ENCODE assay signal across 8 mouse cellular contexts in the genomic region with DNA sequence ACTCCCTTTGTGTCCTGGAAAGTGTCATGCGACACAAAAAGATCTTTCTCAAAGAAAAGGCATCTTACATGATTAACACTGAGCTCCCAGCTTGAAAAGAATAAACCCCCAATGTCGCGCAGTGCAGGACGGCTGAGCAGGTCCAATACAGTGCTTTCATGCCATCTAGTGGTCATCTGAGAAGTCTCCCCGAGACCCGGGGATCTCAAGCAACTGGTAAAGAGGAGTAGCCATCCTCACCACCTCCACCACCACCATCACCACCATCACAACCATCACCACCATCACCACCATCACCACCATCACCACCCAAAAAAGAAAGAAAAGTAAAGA.
DNase-seq lines count a peak whose midpoint lies in the region; ATAC-seq and TF ChIP-seq lines count a peak whose summit lies in the region.

No protein-coding gene starts in this region.

- H3K4me1 ChIP-seq in embryonic facial prominence, embryonic 11.5 days (ENCODE audit: control insufficient read depth, insufficient read depth, low read length): no peaks in the 10 kb centered on the region
- H3K4me1 ChIP-seq in heart, embryonic 10.5 days: no peaks in the 10 kb centered on the region
- H3K4me1 ChIP-seq in kidney, postnatal 0 days (replicated peaks; ENCODE audit: insufficient read depth, low read length): no peaks in the 10 kb centered on the region
- no peaks in the 10 kb centered on the region for H3K4me1 ChIP-seq in liver, embryonic 11.5 days (replicated peaks; ENCODE audit: control insufficient read depth, insufficient read depth, low read length)
- peaks cover 28% of the 10 kb centered on the region for H3K4me1 ChIP-seq in neural tube, embryonic 13.5 days (replicated peaks)

- H3K9me3 ChIP-seq in embryonic facial prominence, embryonic 11.5 days (replicated peaks; ENCODE audit: control insufficient read depth, low read length): no peaks in the 10 kb centered on the region
- no peaks in the 10 kb centered on the region for H3K9me3 ChIP-seq in heart, embryonic 10.5 days
- H3K9me3 ChIP-seq in kidney, postnatal 0 days (replicated peaks; ENCODE audit: low read length): no peaks in the 10 kb centered on the region
- H3K9me3 ChIP-seq in liver, embryonic 11.5 days (ENCODE audit: control insufficient read depth, low read length): no peaks in the 10 kb centered on the region
- no peaks in the 10 kb centered on the region for H3K9me3 ChIP-seq in neural tube, embryonic 13.5 days

- no peaks in the 10 kb centered on the region for H3K36me3 ChIP-seq in embryonic facial prominence, embryonic 11.5 days (replicated peaks; ENCODE audit: control insufficient read depth, insufficient read depth, low read depth, low read length)
- H3K36me3 ChIP-seq in heart, embryonic 10.5 days: no peaks in the 10 kb centered on the region
- no peaks in the 10 kb centered on the region for H3K36me3 ChIP-seq in kidney, postnatal 0 days (ENCODE audit: insufficient read depth, low read length)
- no peaks in the 10 kb centered on the region for H3K36me3 ChIP-seq in liver, embryonic 11.5 days (ENCODE audit: control insufficient read depth, insufficient read depth, low read length)
- no peaks in the 10 kb centered on the region for H3K36me3 ChIP-seq in neural tube, embryonic 13.5 days

- no peak overlapping the region for H3K4me2 ChIP-seq in embryonic facial prominence, embryonic 11.5 days (ENCODE audit: low read depth, low read length)
- H3K4me2 ChIP-seq in kidney, postnatal 0 days (ENCODE audit: low read length): no peak overlapping the region
- H3K4me2 ChIP-seq in liver, embryonic 11.5 days: no peak overlapping the region
- peak overlapping the region; percentile 46 for H3K4me2 ChIP-seq in neural tube, embryonic 13.5 days

- DNase-seq in CD4-positive helper T cell, adult 2 months (ENCODE audit: low read depth, low spot score): peak; percentile 13
- peak; percentile 63 for DNase-seq in adrenal gland, postnatal 14 days
- peak; percentile 84 for DNase-seq in embryonic facial prominence, embryonic 11.5 days (ENCODE audit: low spot score)
- DNase-seq in heart, embryonic 10.5 days (ENCODE audit: low spot score): peak; percentile 79
- peak; percentile 89 for DNase-seq in kidney, postnatal 0 days (ENCODE audit: low spot score)
- peak; percentile 37 for DNase-seq in liver, embryonic 11.5 days (ENCODE audit: low spot score)
- DNase-seq in thymus, adult 18-20 months: peak; percentile 17 to 31

- ATAC-seq in embryonic facial prominence, embryonic 11.5 days (replicated peaks; ENCODE audit: insufficient number of reproducible peaks, low FRiP score, low TSS enrichment, low read depth): peak; percentile 92
- ATAC-seq in kidney, postnatal 0 days (replicated peaks; ENCODE audit: low FRiP score, low read depth): peak; percentile 72; the same call in 1 of the 2 replicates
- ATAC-seq in liver, embryonic 11.5 days (replicated peaks; ENCODE audit: low FRiP score): peak; percentile 71
- ATAC-seq in neural tube, embryonic 13.5 days (ENCODE audit: low read depth): peak; percentile 98

- TF ChIP-seq CTCF in kidney, postnatal 0 days (IDR thresholded peaks at IDR 0.05; ENCODE audit: low read depth): peak; percentile 85

- WGBS in embryonic facial prominence, embryonic 11.5 days: under 1% methylated on average over 6 of the region's 6 CpGs
- 0% methylated on average over 6 of the region's 6 CpGs for WGBS in heart, embryonic 10.5 days
- 2% methylated on average over 6 of the region's 6 CpGs for whole genome bisulfite sequencing in kidney, postnatal 0 days
- 3% methylated on average over 6 of the region's 6 CpGs for WGBS in liver, embryonic 11.5 days
- under 1% methylated on average over 6 of the region's 6 CpGs for WGBS in neural tube, embryonic 13.5 days

- H3K27ac ChIP-seq in embryonic facial prominence, embryonic 11.5 days (replicated peaks; ENCODE audit: low read depth, low read length): no peak overlapping the region
- no peak overlapping the region for H3K27ac ChIP-seq in heart, embryonic 10.5 days
- no peak overlapping the region for H3K27ac ChIP-seq in kidney, postnatal 0 days
- H3K27ac ChIP-seq in liver, embryonic 11.5 days (ENCODE audit: low read depth, low read length): no peak overlapping the region
- H3K27ac ChIP-seq in neural tube, embryonic 13.5 days (replicated peaks): peak overlapping the region; percentile 84

- H3K9ac ChIP-seq in embryonic facial prominence, embryonic 11.5 days (replicated peaks; ENCODE audit: low read length): no peak overlapping the region
- H3K9ac ChIP-seq in kidney, postnatal 0 days (ENCODE audit: low read depth, low read length): no peak overlapping the region
- H3K9ac ChIP-seq in liver, embryonic 11.5 days (ENCODE audit: low read depth, low read length): no peak overlapping the region
- peak overlapping the region; percentile 48 for H3K9ac ChIP-seq in neural tube, embryonic 13.5 days

- H3K4me3 ChIP-seq in embryonic facial prominence, embryonic 11.5 days (ENCODE audit: low read depth, low read length): no peak overlapping the region
- H3K4me3 ChIP-seq in heart, embryonic 10.5 days: no peak overlapping the region
- no peak overlapping the region for H3K4me3 ChIP-seq in kidney, postnatal 0 days (replicated peaks; ENCODE audit: low read depth, low read length)
- H3K4me3 ChIP-seq in liver, embryonic 11.5 days (ENCODE audit: low read depth, low read length): no peak overlapping the region
- 0 out of 2 replicates have a peak overlapping the region, but pooled peaks have one; percentile 7 for H3K4me3 ChIP-seq in neural tube, embryonic 13.5 days

- H3K27me3 ChIP-seq in embryonic facial prominence, embryonic 11.5 days (ENCODE audit: control insufficient read depth, insufficient read depth, low read length): no peaks in the 10 kb centered on the region
- no peaks in the 10 kb centered on the region for H3K27me3 ChIP-seq in heart, embryonic 10.5 days (ENCODE audit: insufficient read depth, poor library complexity, severe bottlenecking)
- H3K27me3 ChIP-seq in kidney, postnatal 0 days (ENCODE audit: insufficient read depth, low read length): peaks cover 3% of the 10 kb centered on the region; the same call in 1 of the 2 replicates
- no peaks in the 10 kb centered on the region for H3K27me3 ChIP-seq in liver, embryonic 11.5 days (replicated peaks; ENCODE audit: control insufficient read depth, insufficient read depth, low read length)
- no peaks in the 10 kb centered on the region for H3K27me3 ChIP-seq in neural tube, embryonic 13.5 days

Comparison
In these comparisons a context has a peak if more than half of its experiments do, and no peak if none do; other contexts are left out.
1. DNase-seq: peak in every context shown above with its lines; median percentile 89 in kidney, postnatal 0 days; 84 in embryonic facial prominence, embryonic 11.5 days; 79 in heart, embryonic 10.5 days; 63 in adrenal gland, postnatal 14 days; 37 in liver, embryonic 11.5 days; 24 in thymus, adult 18-20 months; 13 in CD4-positive helper T cell, adult 2 months.